Mouse (Mus musculus) bone marrow, adult 2 months (tissue): ENCODE results near the gene Sst. TPM values are rescaled to one million over a fixed set of nuclear protein-coding genes. Genes with fewer than 3 reads are reported as not detected.

Experiments used
- H3K27ac ChIP-seq: fragments of 200-500 bp; 2 replicates; pipeline ENCODE4 v1.5.1; 2012; ENCODE audit warnings: low read depth, mild to moderate bottlenecking, control low read depth, inconsistent platforms, low read length; ENCODE audit not compliant: control insufficient read depth, poor library complexity, insufficient read depth
- H3K4me1 ChIP-seq: fragments of 200-500 bp; 2 replicates; pipeline ENCODE4 v1.6.1; 2011; ENCODE audit warnings: low read length; ENCODE audit not compliant: control insufficient read depth, insufficient read depth
- H3K4me3 ChIP-seq: fragments of 200-500 bp; replicated peaks from 2 replicates; pipeline ENCODE3; 2011; ENCODE audit warnings: mild to moderate bottlenecking, low read depth, low read length, control low read depth; ENCODE audit not compliant: control insufficient read depth
- CTCF ChIP-seq: fragments of 200-500 bp; IDR thresholded peaks from 2 replicates; pipeline ENCODE4 v1.5.1; 2011; ENCODE audit warnings: low read length, control low read depth; ENCODE audit not compliant: control insufficient read depth, insufficient read depth
- POLR2A ChIP-seq: fragments of 200-500 bp; IDR thresholded peaks from 2 replicates; pipeline ENCODE4 v1.6.1; 2011; ENCODE audit warnings: low read depth, mild to moderate bottlenecking, control low read depth, low read length, borderline replicate concordance; ENCODE audit not compliant: control insufficient read depth
- WGBS: fragments of 180-500 bp; shearing (Covaris S2); methylation state at CpG from one replicate; pipeline ENCODE4 v1.1.7; 2018; 5-methylcytosine and 5-hydroxymethylcytosine counted together
- polyA plus RNA-seq: library from polyadenylated mRNA; stranded (reverse); fragments of >200 nt; gene quantifications from 2 replicates; pipeline ENCODE4 v1.2.4, GENCODE M21; 2011; ENCODE audit warnings: low replicate concordance; ENCODE audit not compliant: missing spikeins, insufficient read depth, insufficient read length

Gene Sst
- polyA plus RNA-seq, 1 experiment = not detected

DNA sequence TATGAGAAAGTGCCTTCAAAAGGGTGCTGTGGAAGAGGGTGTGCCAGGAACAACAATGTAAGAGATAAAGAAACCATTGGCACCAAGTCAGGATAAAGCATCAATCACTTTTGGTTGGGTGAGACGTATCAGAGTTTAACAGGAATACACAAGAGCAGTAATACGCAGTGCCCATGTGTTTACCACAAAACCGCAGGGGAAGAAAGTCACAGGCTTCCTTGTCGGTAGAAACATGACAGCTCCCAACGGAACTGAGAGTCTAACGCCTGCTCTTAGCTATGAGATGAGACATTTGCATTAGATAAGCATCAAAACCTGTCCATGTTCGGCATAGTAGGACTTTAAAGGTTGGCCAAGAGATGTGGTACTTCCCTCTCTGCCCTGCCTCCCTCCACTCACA, 46.1 kb downstream of the Sst start:
- TF ChIP-seq CTCF (no peak), POLR2A (no peak)

DNA sequence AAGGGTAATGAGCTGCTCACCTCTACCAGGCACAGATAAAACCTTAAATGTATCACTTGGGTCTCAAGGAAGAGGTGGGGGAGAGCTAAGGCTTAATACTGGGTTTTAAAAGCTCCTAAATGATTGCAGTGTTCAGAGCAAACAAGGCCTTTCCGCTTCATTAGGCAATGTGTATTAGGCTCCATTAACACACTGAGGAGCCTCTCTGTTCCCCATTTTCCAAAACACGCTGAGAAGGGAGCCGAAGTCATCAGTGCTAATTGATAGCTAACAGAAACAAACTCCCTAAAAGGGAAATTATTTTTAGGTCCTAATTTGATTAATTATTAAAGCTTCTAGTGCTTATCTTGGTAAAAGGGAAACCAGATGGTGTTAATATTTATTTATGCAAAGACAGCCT, 48.1 kb downstream of the Sst start:
- Histone ChIP-seq H3K4me3 (no peak overlapping the region), H3K4me1 (peaks cover 5% of the 10 kb centered on the region; the same call in 1 of the 2 replicates), H3K27ac (no peak overlapping the region)
- 78% methylated on average over 3 of the region's 3 CpGs for WGBS
- TF ChIP-seq POLR2A = no peak
- no peak for TF ChIP-seq CTCF

More for the DNA sequence above, 46.1 kb downstream of the Sst start:
- no peak overlapping the region for H3K4me3 ChIP-seq
- no peak overlapping the region for H3K27ac ChIP-seq
- 43% methylated on average over 7 of the region's 7 CpGs for WGBS
- H3K4me1 ChIP-seq = no peaks in the 10 kb centered on the region

Other genes starting within 250 kb of the Sst start
- not detected in 2 replicates for gene Rtp2, start 41.4 kb upstream of the Sst start, polyA plus RNA-seq
- gene Gm37419, start 97.5 kb upstream of the Sst start, polyA plus RNA-seq = not detected in 2 replicates
- 6.0 and 17.1 TPM in 2 replicates for gene Bcl6, start 97.9 kb upstream of the Sst start, polyA plus RNA-seq